Mouse (Mus musculus): ENCODE data around the gene Cpn2.

DNA sequence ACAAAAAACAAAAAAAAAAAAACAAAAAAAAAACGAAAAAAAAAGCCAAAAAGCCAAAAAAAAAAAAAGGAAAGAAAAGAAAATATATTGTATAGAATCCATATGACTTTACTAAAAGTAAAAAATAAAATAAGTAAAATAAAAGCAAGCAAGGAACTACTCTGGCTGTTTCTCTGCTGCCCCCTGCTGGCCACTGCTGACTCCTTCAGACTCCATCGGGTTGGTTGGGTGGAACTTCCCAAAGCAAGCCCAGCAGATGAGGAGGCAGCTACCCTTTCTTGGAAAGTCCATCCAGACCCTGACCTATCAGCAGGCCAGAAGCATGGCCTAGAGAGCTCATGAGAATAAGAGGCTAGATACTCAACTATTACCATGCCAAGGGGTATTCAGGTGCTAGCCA, 4.6 kb downstream of the Cpn2 start:
- TF ChIP-seq CTCF (IDR thresholded peaks at IDR 0.05; ENCODE audit: low read depth) (peak; percentile 89), EP300 (IDR thresholded peaks at IDR 0.05; ENCODE audit: low read depth) (no peak)

Measured in liver, embryonic 14.5 days (tissue).